Mouse (Mus musculus) NIH3T3 (cell line): ENCODE measurements around the gene Bag3.
A peak's percentile ranks its signal among the peaks of the same experiment; 100 is the strongest.

Experiments used
- DNase-seq: peaks from one replicate; pipeline ENCODE4 v3.0.0-alpha.2; 2012; ENCODE audit warnings: low read depth

The Bag3 gene

DNA sequence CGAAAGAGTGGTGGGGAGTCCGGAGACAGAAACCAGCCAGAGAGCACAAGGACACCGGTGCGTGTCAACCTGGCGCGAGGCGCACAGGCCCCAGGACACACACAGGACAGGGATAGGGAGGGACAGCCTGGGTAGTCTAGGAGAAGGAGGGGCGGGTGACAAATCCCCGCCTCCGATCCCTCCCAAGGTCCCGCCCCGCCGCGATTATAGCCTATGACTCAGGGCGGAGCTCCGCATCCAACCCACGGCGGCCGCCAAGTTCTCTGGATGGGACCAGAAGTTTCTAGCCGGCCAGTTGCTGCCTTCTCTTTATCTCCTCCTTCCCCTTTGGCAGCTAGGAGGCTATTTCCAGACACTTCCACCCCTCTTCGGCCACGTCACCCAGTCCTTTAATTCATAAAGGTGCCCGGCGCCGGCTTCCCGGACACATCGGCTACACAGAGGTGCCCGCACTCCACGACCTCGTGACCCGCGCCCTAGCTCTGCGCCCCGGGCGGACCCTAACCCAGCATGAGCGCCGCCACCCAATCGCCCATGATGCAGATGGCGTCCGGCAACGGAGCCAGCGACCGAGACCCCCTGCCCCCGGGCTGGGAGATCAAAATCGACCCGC, at the start of gene Bag3:
Gene Bag3 (plus strand): TSS at position 268 of the 613 bp plus-strand sequence.
- peak; percentile 96 for DNase-seq

DNA sequence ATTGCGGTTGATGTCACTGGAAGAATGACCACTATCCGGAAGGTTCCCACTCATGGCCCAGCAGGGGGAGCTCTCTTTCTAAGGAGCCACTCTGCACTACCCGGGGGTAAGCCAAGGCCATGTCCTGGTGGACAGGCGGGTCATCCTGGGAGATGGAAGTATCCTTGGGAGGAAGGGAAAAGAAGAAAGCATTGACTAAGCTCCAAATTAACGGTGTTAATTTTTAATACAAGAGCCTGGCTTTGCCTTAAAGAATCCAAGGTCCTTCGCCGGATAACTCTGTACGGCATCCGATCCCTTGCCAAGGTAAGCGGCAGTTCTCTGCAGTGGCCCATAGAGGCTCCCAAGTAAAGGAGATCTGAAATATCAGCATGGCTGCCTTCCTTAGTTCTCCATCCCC, 49.1 kb upstream of the Bag3 start:
- DNase-seq, result peak; percentile 44

GRCm38 (mm10) chr7:128488986-128489385, 34.4 kb upstream of the Bag3 start:
- no peak for DNase-seq

- DNase-seq, result peak; percentile 55
These were observed 28.9 kb upstream of the Bag3 start for GRCm38 (mm10) chr7:128494546-128494945.

GRCm38 (mm10) chr7:128499801-128500200, 23.6 kb upstream of the Bag3 start:
- peak; percentile 16 for DNase-seq

DNA sequence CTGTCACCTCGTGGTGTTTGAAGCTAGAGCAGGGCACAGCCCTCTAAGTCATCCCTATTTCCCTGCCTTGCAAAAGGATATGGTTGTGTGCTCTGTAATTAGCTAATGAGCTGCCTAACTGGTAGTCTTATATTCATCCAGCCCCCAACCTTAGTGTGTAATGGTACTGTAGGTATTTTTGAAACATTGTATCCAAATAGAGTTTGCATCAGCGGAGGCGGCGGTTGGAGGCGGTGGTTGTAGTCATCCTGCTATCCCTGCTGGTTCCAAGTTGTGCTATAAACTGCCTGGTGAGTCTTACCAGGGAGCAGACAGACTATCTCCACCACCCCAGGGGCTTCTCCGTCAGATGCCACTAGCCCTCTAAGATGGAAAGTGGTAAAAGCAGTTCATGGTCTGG, 19.3 kb upstream of the Bag3 start:
- DNase-seq, result no peak

GRCm38 (mm10) chr7:128511936-128512335, 11.5 kb upstream of the Bag3 start:
- no peak for DNase-seq

GRCm38 (mm10) chr7:128513512-128513911, 9.9 kb upstream of the Bag3 start:
- DNase-seq, result no peak

DNA sequence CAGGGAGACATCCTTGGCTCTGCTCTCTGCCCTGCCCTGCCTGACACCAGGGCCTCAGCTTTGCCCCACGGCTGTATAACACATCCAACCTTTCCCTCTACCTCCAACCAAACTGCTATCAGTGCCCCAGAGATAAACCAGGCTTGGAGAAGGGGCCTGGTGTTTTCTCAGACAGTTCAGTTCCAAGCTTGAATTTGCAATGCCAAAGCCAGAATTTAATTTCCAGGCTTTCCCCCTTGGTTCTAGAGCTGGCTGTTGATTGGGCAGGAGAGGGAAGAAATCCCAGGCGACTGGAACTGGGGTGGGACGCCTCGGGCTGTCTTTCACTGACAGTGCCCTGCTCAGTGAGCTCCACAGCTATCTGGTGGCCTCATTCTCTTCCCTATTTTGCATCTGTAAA, 9.1 kb upstream of the Bag3 start:
- no peak for DNase-seq

DNA sequence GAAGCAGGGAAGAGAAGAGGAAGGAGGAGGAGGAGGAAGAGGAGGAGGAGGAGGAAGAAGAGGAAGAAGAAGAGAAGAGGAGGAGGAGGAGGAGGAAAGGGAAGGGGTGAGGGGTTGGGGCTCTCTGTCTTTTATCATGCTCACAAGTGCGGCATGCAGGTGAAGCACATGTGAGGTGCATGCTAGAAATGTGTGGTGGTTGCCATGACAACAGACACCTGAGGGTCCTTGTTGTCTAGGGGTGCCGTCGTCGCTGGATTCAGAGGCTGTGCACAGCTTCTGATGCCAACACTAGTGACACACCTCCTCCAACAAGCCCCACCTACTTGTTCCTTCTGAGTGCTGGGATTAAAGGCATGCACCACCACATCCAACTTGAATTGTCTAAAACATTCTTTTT, 7.1 kb upstream of the Bag3 start:
- no peak for DNase-seq

GRCm38 (mm10) chr7:128519316-128520050, 3.9 kb upstream of the Bag3 start:
- peak; percentile 50 for DNase-seq

GRCm38 (mm10) chr7:128523962-128524581, 656 bp downstream of the Bag3 start:
- DNase-seq, result peak; percentile 77

DNA sequence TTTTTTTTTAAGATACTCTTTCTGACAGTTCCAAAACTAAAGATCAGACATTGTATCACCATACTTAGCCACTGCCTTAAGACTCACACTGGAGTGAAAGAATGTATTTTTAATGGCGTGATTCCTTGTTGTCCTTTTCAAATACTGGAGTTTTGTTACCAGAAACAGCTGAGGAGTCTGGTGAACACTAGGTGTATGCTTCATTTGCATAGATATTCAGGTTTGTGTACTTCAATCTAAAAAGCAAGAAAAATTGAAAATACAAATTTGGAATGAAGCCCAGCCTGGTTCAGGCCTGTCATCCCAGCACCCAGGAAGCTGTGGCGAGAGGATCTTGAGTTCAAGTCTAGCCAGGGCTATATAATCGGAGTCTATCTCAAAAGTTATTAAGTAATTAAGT, 1.2 kb downstream of the Bag3 start:
- DNase-seq, result peak; percentile 33

DNA sequence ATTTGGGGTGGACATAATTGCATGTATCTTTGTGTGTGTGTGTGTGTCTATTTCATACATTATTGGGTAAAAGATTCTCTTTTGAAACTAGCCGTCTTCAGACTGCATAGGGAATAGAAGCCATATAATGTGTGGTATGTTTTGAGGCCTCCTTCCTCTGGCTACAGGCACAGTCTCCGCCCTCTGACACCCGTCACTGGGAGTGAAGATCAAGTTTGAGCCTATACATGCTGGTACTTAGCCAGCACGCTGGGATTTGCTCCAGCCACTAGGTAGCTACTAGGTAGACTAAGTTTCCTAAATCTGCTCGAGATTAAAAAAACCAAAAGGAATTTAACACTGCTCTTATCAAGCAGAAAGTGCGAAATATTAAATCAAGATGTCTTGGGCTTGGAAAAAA, 3.2 kb downstream of the Bag3 start:
- DNase-seq, result no peak

GRCm38 (mm10) chr7:128528596-128528995, 5.2 kb downstream of the Bag3 start:
- no peak for DNase-seq

- DNase-seq, result no peak
These were observed 5.7 kb downstream of the Bag3 start for GRCm38 (mm10) chr7:128529126-128529525.

DNA sequence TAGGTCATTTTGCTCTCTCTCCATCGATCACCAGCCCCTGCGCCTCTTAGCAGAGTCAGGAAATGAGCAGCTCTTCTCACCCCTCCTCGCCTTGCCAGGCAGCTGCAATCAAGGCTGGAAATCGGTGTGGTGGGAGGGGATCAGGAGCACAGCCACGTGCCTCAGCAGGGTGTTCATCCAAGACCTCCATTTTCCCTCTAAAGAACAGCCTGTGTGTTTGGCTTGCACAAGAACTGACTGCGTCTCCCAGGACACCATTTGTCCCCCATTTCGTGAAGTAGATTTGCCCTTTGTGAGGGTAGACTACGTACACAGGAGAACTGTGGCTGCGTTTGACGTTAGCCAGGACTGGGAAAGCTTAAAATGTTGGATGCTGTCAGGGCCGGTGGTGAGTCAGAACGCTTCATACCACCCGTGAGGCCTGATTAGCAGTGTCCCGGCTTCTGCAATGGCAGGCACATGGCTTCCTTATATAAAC, 6.2 kb downstream of the Bag3 start:
- DNase-seq, result peak; percentile 84

DNA sequence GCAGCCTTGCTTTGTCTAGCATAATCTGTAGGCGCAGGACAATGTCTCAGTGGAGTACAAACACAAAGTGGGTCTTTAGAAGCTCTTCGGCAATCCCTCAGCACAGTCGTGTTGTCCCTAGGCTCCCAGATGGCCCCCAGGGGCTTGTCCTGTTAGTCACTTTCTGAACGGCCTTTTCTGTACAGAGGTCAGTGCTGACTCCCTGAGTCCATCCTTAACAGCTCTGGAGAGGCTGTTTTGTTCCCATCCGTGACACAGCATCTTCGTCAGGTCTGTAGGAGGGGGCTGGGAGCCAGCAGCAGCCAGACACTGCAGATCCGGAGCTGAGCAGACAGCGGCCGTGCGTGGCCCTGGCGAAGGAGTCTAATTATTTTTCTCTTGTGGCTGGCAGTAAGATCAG, 7.6 kb downstream of the Bag3 start:
- DNase-seq, result peak; percentile 56

- peak; percentile 93 for DNase-seq
These were observed 8.5 kb downstream of the Bag3 start for GRCm38 (mm10) chr7:128531929-128532328.

GRCm38 (mm10) chr7:128532441-128533166, 9.2 kb downstream of the Bag3 start:
- no peak for DNase-seq

- DNase-seq, result peak; percentile 41
These were observed 11.6 kb downstream of the Bag3 start for GRCm38 (mm10) chr7:128534984-128535491.

- DNase-seq, result no peak
These were observed 12.7 kb downstream of the Bag3 start for GRCm38 (mm10) chr7:128536074-128536473.
